Mouse (Mus musculus): ENCODE results near the gene Gnaz. TPM values are rescaled to one million over a fixed set of nuclear protein-coding genes. Genes with fewer than 3 reads are reported as not detected.

Gnaz gene
- 1.3 TPM for polyA plus RNA-seq (2014; fragmentation: Illumina TruSeq; extraction: RNeasy Lipid Tissue Mini Kit (QIAGEN cat#74804); ENCODE audit: low read depth, low replicate concordance)

GRCm38 (mm10) chr10:74966850-74967451 lies at the start of gene Gnaz:
TSS of gene Gnaz (plus strand) at chr10:74967177.

GRCm38 (mm10) chr10:75032395-75032794 lies 65.4 kb downstream of the Gnaz start, which contains the start of gene Rsph14:
TSS of gene Rsph14 (minus strand) at chr10:75032586.

GRCm38 (mm10) chr10:75036883-75037379 lies 70.0 kb downstream of the Gnaz start, which contains the start of gene Rab36:
TSS of gene Rab36 (plus strand) at chr10:75037058.

GRCm38 (mm10) chr10:75060217-75060842 lies 93.4 kb downstream of the Gnaz start, which contains the start of gene Bcr:
TSS of gene Bcr (plus strand) at chr10:75060592.

Other genes starting within 250 kb of the Gnaz start
- gene Rsph14, start 65.4 kb downstream of the Gnaz start, polyA plus RNA-seq (2014; fragmentation: Illumina TruSeq; extraction: RNeasy Lipid Tissue Mini Kit (QIAGEN cat#74804); ENCODE audit: low read depth, low replicate concordance), result not detected
- 0.57 TPM for gene Rab36, start 69.9 kb downstream of the Gnaz start, polyA plus RNA-seq (2014; fragmentation: Illumina TruSeq; extraction: RNeasy Lipid Tissue Mini Kit (QIAGEN cat#74804); ENCODE audit: low read depth, low replicate concordance)
- 22.1 TPM for gene Bcr, start 93.4 kb downstream of the Gnaz start, polyA plus RNA-seq (2014; fragmentation: Illumina TruSeq; extraction: RNeasy Lipid Tissue Mini Kit (QIAGEN cat#74804); ENCODE audit: low read depth, low replicate concordance)
- gene Specc1l, start 244.9 kb downstream of the Gnaz start, polyA plus RNA-seq (2014; fragmentation: Illumina TruSeq; extraction: RNeasy Lipid Tissue Mini Kit (QIAGEN cat#74804); ENCODE audit: low read depth, low replicate concordance), result 11.2 TPM

Data from kidney, adult 10 weeks (tissue).